Mouse (Mus musculus): Measurements from ENCODE around the gene Hcn1.

DNA sequence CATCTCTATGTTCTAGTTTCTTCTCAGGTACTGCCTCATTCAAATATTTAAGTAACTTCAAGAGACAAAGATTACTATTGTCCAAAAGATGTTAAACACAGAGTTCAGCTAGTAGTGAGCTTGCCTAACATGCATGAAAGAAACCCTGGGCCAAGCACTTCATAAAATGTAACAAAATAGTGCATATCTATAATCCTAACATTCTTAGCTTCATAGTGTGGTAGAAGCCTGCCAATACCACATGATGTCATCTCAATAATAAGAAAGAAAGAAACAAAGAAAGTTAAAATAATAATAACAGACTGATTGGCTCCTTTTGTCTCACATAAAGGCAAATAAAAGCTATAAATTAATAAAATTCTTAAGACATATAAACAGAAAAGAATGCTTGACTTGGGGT is 103.5 kb downstream of the Hcn1 start:
- TF ChIP-seq EP300 (IDR thresholded peaks at IDR 0.05; ENCODE audit: insufficient read depth, low read depth, low read length), result no peak
- no peak for TF ChIP-seq POLR2A (IDR thresholded peaks at IDR 0.05; ENCODE audit: insufficient read depth, low read depth, low read length)
